Mouse (Mus musculus) urinary bladder, postnatal 4 days (tissue): ENCODE data around the gene Kifc1.

Source experiments
- DNase-seq, 2 experiments: peaks; one replicate each; pipeline ENCODE4 v3.0.0; 2021 to 2022; ENCODE audit warnings: low spot score in 2 of 2

The Kifc1 gene

DNA sequence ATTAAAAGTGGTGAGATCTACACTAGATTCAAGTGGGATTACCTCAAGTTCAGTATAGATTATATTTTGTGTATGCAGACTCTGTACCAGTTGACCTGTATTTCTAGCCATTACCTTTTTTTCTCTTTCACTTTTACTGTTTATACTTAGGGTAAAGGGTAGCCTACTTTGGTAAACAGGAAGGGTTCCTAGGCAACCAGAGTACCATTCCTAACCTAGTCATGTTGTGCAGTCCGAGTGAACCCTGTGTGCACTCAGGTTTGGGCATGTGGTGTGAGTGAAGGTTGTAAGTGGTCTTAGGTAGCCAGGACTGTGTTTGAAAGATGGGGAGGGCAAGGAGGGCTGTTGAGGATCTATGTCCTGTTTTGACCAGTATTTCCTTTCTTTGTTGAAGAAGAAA is 39.1 kb downstream of the Kifc1 start:
- no peak for DNase-seq

DNA sequence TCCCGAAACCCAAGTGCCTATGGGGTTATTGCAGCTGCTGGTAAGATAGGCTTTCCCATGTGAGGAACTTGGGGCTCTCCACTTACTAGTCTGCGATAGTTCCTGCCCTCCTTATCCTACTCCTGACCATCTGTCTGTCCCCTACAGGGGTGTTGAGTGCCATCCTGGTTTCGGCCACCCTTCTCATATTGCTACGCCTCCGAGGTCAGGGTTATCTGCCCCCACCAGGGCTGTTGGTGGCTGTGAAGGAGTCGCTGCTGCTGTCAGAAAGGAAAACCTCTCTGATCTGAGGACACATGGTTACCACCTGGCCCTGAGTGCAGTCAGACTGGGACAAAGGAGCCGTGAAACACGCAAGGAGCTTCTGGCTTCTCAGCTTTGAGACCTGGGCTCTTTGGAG is 42.3 kb downstream of the Kifc1 start:
- no peak for DNase-seq

DNA sequence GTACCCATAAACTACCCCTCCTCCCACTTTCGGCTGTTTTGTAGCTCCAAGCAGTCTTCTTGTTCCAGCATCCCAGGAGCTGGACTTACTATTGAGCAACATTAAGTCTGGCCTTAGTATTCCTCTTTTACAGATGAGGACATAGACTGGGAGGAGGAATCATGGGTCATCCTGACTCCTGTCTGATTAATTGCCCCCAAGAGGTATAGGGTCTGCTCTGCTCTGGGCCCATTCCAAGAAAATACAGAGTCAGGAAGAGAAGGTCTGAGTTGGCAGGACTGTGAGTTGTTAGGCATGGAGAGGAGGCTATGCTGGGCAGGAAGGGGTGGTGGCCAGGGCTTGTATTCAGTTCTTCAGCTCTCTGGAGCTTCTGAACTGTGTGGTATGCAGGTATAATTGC is 46.3 kb downstream of the Kifc1 start:
- DNase-seq, result no peak

DNA sequence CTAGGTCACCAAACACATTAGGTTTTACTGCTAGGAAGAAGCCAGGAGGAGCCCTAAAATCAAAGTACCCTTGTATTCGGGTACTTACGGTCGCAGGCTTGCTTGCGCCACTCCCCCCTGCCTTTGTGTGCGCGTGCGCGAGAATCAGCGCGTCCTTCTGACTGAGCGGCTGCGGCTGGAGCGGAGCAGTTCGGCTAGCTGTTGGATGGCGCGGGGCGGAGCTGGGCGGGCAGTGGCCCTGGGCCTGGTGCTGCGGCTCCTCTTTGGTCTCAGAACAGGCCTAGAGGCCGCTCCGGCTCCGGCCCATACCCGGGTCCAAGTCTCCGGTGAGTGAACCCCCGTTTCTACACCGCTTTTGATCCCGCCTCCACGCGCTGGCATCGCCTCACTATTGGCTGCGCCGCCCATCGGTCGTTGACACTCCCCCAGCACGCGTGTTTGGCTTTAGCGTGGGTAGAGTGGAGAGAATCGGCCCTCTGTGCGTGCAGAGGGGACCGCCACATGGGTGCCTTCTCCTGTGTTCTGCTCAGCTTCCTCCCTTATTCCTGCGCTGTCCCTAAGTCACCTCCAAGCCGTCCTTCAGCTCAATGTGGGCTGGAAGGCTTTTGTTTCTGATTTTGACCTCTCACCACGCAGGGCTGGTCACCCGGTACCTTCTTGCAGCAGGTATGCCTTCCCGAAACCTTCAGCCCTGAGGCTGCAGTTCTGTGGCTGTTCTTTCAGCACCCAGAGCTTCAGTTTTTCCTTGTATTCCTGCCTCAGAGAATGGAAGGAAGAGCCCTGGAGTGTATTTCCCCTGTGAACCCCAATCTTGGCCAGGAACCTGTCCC is 47.3 kb downstream of the Kifc1 start, which contains the start of gene Cd320:
Cd320 (plus strand) TSS at position 126 of the 830 bp plus-strand sequence.
- peak; percentile 85 to 87 for DNase-seq

DNA sequence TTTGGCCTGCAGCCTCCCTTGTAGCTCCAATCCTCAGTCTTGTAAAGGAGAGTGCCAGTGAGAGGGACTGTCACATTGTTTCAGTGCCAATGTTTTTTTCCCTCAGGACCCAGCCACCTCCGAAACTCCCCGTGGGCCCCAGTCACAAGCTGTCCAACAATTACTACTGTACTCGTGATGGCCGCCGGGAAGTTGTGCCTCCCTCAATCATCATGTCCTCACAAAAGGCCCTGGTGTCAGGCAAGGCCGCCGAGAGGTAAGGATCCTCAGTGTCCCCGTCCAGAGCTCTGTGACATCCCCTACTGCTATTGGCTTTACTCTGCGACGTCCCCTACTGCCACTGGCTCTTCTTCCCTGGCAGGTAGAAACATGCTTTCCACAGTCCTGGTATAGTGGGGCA is 60.9 kb downstream of the Kifc1 start:
- DNase-seq, result no peak

DNA sequence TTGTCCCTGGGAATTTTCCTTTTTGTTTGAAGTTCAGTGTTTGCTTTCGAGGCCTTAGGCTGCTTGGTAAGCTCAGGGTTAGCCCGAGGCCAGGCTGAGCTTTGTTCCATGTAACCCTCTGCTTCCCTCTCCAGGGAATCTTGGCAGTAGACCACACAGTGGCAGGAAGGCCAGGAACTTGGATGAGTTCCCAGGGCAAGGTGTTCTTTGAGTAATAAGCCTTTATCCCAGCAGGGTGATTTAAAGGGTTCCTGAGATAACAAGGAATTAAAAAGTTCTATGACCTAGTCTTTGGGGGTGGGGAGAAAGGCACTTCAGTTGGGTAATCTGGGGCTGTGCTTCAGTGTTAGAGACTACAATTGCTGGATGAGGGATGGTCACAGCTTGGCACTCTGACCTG is 61.6 kb downstream of the Kifc1 start:
- DNase-seq, result no peak

DNA sequence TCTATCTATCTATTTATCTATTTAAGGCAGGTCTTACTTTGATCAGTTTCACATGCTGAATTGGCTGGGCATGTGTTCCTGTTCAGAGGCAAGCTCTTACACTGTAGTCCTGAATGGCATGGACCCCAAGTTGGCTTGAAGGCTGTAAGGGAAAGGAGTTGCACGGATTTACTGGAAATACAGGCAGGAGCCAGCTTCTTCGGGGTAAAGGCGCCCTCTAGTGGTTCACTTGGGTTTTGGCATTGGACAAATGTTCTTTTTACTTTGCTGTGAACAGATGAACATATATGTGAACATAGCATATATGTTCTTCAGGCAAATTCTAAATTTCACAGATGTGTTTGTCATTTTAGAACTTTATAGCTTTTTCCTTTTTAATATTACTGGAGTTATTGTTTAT is 63.6 kb downstream of the Kifc1 start:
- DNase-seq, result peak; percentile 51 to 74
